Mouse (Mus musculus) hindbrain, embryonic 14.5 days (tissue): ENCODE results near the gene Prkar2a. TPM values are rescaled to one million over a fixed set of nuclear protein-coding genes. Genes with fewer than 3 reads are reported as not detected.
A peak's percentile ranks its signal among the peaks of the same experiment; 100 is the strongest.

Experiments used
- ATAC-seq: fragments of 200-750 bp; cut with Nextera tagmentation; 2 replicates; pipeline ENCODE4 v1.8.0; 2017; ENCODE audit warnings: moderate number of reproducible peaks, mild to moderate bottlenecking, moderate TSS enrichment, moderate library complexity; ENCODE audit not compliant: low FRiP score
- DNase-seq: peaks from one replicate; pipeline ENCODE4 v3.0.0-alpha.2; 2015; ENCODE audit warnings: low spot score
- H3K27ac ChIP-seq: fragments of 300-500 bp; sonication (generic); 2 replicates; pipeline ENCODE4 v1.5.1; 2014; ENCODE audit warnings: mild to moderate bottlenecking, moderate library complexity
- H3K27me3 ChIP-seq: fragments of 300-500 bp; sonication (generic); 2 replicates; pipeline ENCODE4 v1.6.1; 2014; ENCODE audit warnings: mild to moderate bottlenecking, low read length, mixed read lengths; ENCODE audit not compliant: control insufficient read depth, insufficient read depth
- H3K36me3 ChIP-seq: fragments of 300-500 bp; sonication (generic); replicated peaks from 2 replicates; pipeline ENCODE4 v1.6.1; 2014; ENCODE audit not compliant: control insufficient read depth, insufficient read depth
- H3K4me1 ChIP-seq: fragments of 300-500 bp; sonication (generic); replicated peaks from 2 replicates; pipeline ENCODE4 v1.6.1; 2014; ENCODE audit warnings: antibody characterized with exemption, low read length, mixed read lengths; ENCODE audit not compliant: control insufficient read depth, insufficient read depth
- H3K4me2 ChIP-seq: fragments of 300-500 bp; sonication (generic); replicated peaks from 2 replicates; pipeline ENCODE4 v1.6.1; 2014; ENCODE audit warnings: mild to moderate bottlenecking, moderate library complexity
- H3K4me3 ChIP-seq: fragments of 300-500 bp; sonication (generic); replicated peaks from 2 replicates; pipeline ENCODE4 v1.5.1; 2014; ENCODE audit warnings: mild to moderate bottlenecking, low read length
- H3K9ac ChIP-seq: fragments of 300-500 bp; sonication (generic); 2 replicates; pipeline ENCODE4 v1.6.1; 2014
- H3K9me3 ChIP-seq: fragments of 300-500 bp; sonication (generic); 2 replicates; pipeline ENCODE4 v1.6.1; 2016; ENCODE audit warnings: low read length; ENCODE audit not compliant: control insufficient read depth
- WGBS: fragments of 180-500 bp; shearing (Covaris S2); extraction: QIAGEN DNeasy Blood & Tissue Kit; methylation state at CpG from one replicate; pipeline ENCODE4 v1.1.7; 2014; 5-methylcytosine and 5-hydroxymethylcytosine counted together
- polyA plus RNA-seq: library from polyadenylated mRNA; unstranded; fragments of >200 nt; fragmentation: Nextera tagmentation; extraction: Ambion mirVana; gene quantifications from 2 replicates; pipeline ENCODE4 v1.2.1, GENCODE M21; 2014

Gene Prkar2a
- polyA plus RNA-seq, 1 experiment from 2014 or later, result 70.8 TPM

- H3K4me3 ChIP-seq, result no peak overlapping the region
- H3K9me3 ChIP-seq, result no peaks in the 10 kb centered on the region
- H3K4me2 ChIP-seq, result no peak overlapping the region
- no peak overlapping the region for H3K27ac ChIP-seq
- no peak overlapping the region for H3K9ac ChIP-seq
- DNase-seq, result no peak
- ATAC-seq, result no peak
- H3K36me3 ChIP-seq, result 0 out of 2 replicates have a peak, but pooled peaks cover 6% of the 10 kb centered on the region
- WGBS, result 78% methylated on average over 1 of the region's 1 CpGs
- no peaks in the 10 kb centered on the region for H3K27me3 ChIP-seq
- H3K4me1 ChIP-seq, result peaks cover 33% of the 10 kb centered on the region
These were observed 879 bp downstream of the Prkar2a start for GRCm38 (mm10) chr9:108689993-108690392.

GRCm38 (mm10) chr9:108690914-108691313 lies 1.8 kb downstream of the Prkar2a start:
- Histone ChIP-seq H3K9ac (no peak overlapping the region), H3K4me1 (peaks cover 36% of the 10 kb centered on the region)
- WGBS, result 90% methylated on average over 6 of the region's 6 CpGs

GRCm38 (mm10) chr9:108691371-108691770 lies 2.3 kb downstream of the Prkar2a start:
- peak overlapping the region; percentile 74 for H3K4me2 ChIP-seq
- DNase-seq (no peak), ATAC-seq (no peak)
- H3K27me3 ChIP-seq, result no peaks in the 10 kb centered on the region
- no peaks in the 10 kb centered on the region for H3K36me3 ChIP-seq
- WGBS, result 73% methylated on average over 8 of the region's 8 CpGs
- H3K4me1 ChIP-seq, result peaks cover 34% of the 10 kb centered on the region
- H3K9me3 ChIP-seq, result no peaks in the 10 kb centered on the region
- H3K4me3 ChIP-seq, result peak overlapping the region; percentile 90
- H3K27ac ChIP-seq, result peak overlapping the region; percentile 90
- H3K9ac ChIP-seq, result peak overlapping the region; percentile 88

More at GRCm38 (mm10) chr9:108690914-108691313, 1.8 kb downstream of the Prkar2a start:
- Histone ChIP-seq H3K4me3 (no peak overlapping the region), H3K27ac (no peak overlapping the region), H3K4me2 (no peak overlapping the region), H3K36me3 (no peaks in the 10 kb centered on the region), H3K27me3 (no peaks in the 10 kb centered on the region), H3K9me3 (no peaks in the 10 kb centered on the region)
- no peak for DNase-seq
- no peak for ATAC-seq

- Histone ChIP-seq H3K36me3 (no peaks in the 10 kb centered on the region), H3K9ac (peak overlapping the region; percentile 88), H3K4me1 (peaks cover 32% of the 10 kb centered on the region), H3K4me2 (peak overlapping the region; percentile 74), H3K27ac (peak overlapping the region; percentile 90), H3K27me3 (no peaks in the 10 kb centered on the region), H3K4me3 (peak overlapping the region; percentile 90), H3K9me3 (no peaks in the 10 kb centered on the region)
- DNase-seq (peak; percentile 88), ATAC-seq (peak; percentile 83)
- 1% methylated on average over 40 of the region's 42 CpGs for WGBS
These were observed 2.7 kb downstream of the Prkar2a start for GRCm38 (mm10) chr9:108691846-108692225.

GRCm38 (mm10) chr9:108692226-108693041 lies 3.3 kb downstream of the Prkar2a start:
- Histone ChIP-seq H3K4me3 (peak overlapping the region; percentile 90), H3K4me1 (peaks cover 32% of the 10 kb centered on the region), H3K27ac (peak overlapping the region; percentile 90), H3K9ac (peak overlapping the region; percentile 88), H3K36me3 (no peaks in the 10 kb centered on the region), H3K9me3 (no peaks in the 10 kb centered on the region), H3K4me2 (peak overlapping the region; percentile 74), H3K27me3 (no peaks in the 10 kb centered on the region)
- WGBS, result 1% methylated on average over 81 of the region's 92 CpGs
- ATAC-seq (peak; percentile 60), DNase-seq (peak; percentile 74)

GRCm38 (mm10) chr9:108693946-108694345 lies 4.8 kb downstream of the Prkar2a start:
- Histone ChIP-seq H3K9ac (peak overlapping the region; percentile 32; the same call in 1 of the 2 replicates), H3K4me2 (peak overlapping the region; percentile 74), H3K36me3 (no peaks in the 10 kb centered on the region), H3K27me3 (no peaks in the 10 kb centered on the region), H3K9me3 (no peaks in the 10 kb centered on the region), H3K4me3 (peak overlapping the region; percentile 90), H3K27ac (no peak overlapping the region), H3K4me1 (peaks cover 32% of the 10 kb centered on the region)
- DNase-seq, result no peak
- no peak for ATAC-seq
- WGBS, result 61% methylated on average over 4 of the region's 4 CpGs

GRCm38 (mm10) chr9:108694533-108694932 lies 5.4 kb downstream of the Prkar2a start:
- Histone ChIP-seq H3K27me3 (no peaks in the 10 kb centered on the region), H3K36me3 (0 out of 2 replicates have a peak, but pooled peaks cover under 1% of the 10 kb centered on the region), H3K4me2 (peak overlapping the region; percentile 74), H3K27ac (no peak overlapping the region), H3K4me3 (no peak overlapping the region), H3K4me1 (peaks cover 32% of the 10 kb centered on the region), H3K9ac (no peak overlapping the region), H3K9me3 (no peaks in the 10 kb centered on the region)
- ATAC-seq (no peak), DNase-seq (no peak)
- 95% methylated on average over 1 of the region's 1 CpGs for WGBS

- ATAC-seq, result no peak
- H3K27ac ChIP-seq, result no peak overlapping the region
- H3K36me3 ChIP-seq, result 0 out of 2 replicates have a peak, but pooled peaks cover 5% of the 10 kb centered on the region
- H3K9ac ChIP-seq, result no peak overlapping the region
- peaks cover 5% of the 10 kb centered on the region; the same call in 1 of the 2 replicates for H3K4me1 ChIP-seq
- no peak overlapping the region for H3K4me3 ChIP-seq
- no peaks in the 10 kb centered on the region for H3K9me3 ChIP-seq
- DNase-seq, result no peak
- H3K27me3 ChIP-seq, result no peaks in the 10 kb centered on the region
- H3K4me2 ChIP-seq, result no peak overlapping the region
These were observed 13.4 kb downstream of the Prkar2a start for GRCm38 (mm10) chr9:108702476-108702875.

GRCm38 (mm10) chr9:108703373-108704110 lies 14.4 kb downstream of the Prkar2a start:
- H3K4me2 ChIP-seq, result no peak overlapping the region
- DNase-seq, result no peak
- no peak overlapping the region for H3K27ac ChIP-seq
- no peak for ATAC-seq
- peaks cover 5% of the 10 kb centered on the region; the same call in 1 of the 2 replicates for H3K4me1 ChIP-seq
- no peaks in the 10 kb centered on the region for H3K27me3 ChIP-seq
- H3K36me3 ChIP-seq, result 0 out of 2 replicates have a peak, but pooled peaks cover 5% of the 10 kb centered on the region
- H3K4me3 ChIP-seq, result no peak overlapping the region
- no peaks in the 10 kb centered on the region for H3K9me3 ChIP-seq
- 27% methylated on average over 12 of the region's 12 CpGs for WGBS
- H3K9ac ChIP-seq, result no peak overlapping the region
